Mouse (Mus musculus): ENCODE data around the gene Zswim1.
"Not testable (repeated sequence)": the region's sequence is repeated elsewhere in the genome, so short reads cannot be mapped to it uniquely, and the experiment has no call there.

Zswim1 gene

DNA sequence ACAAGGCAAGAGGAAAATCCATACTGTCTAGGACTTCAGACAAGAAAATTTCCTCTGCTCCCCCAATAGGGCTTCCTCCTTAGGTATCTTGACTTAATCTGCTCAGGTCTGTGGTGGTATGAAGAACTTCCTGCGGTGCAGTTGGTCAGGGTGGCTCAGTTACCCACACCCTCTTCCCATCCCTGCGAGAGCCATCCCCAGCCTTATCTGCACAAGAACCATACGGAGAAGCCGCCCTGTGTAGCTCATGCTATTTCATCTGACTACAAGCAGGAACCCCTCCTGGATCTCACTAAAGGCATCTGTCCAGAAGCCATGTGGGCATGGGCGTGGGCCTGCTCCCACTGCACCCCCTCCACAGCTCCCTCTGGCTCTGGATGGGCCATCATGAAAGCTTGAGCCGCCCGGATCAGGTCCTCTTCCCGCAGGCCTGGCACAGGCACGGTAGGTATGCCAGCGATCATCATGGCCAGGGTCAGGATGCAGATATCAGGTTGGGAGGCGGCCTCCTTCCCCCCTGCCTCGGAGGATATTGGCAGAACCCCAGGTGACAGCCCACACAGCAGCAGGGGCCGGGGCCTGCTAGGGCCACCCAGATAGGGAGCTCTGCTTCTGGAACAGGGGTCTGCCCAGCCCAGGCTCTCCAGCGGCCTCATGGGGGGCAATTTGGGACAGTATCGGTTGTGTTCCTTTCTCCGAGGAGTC is 4.8 kb downstream of the Zswim1 start:
- in situ Hi-C loops (cut with MboI, MseI): no loop called here

DNA sequence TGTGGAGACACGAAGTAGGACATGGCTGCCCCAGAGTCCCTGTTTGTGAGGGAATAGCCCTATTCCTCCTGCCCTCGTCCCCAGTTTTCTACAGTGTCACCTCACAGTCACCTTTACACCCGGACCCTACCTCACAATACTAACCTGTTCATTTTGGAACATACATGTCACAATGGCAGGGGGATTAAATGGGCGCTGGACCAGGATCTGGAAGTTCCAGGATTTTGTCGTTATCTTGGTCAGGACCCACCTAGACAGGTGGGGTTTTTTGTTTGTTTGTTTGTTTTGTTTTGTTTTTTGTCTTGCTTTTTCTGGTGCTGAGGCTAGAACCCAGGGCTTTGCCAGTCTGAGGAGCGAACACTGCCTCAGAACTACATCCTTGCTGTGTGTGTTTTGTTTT is 6.0 kb downstream of the Zswim1 start, which contains the start of gene Spata25:
Spata25 (minus strand) TSS at position 101 of the 400 bp plus-strand sequence.
- in situ Hi-C loops (cut with MboI, MseI): no loop called here

DNA sequence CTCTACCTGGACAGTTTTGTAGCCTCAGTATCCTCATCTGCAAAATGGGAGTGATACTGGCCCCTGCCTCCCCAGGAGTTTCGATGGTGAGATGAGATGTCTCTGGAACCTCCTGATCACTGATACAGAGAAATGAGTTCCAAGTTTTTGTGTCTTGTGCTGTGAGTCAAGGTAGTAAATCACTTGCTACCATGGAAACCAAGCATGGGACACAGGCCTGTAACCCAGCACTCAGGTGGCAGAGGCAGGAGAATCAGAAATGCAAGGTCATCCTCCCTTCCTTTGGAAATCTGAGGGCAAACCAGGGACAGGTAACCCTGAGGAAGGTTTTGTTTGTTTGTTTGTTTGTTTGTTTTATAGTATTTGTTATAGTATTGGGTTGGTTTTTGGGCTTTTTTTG is 6.6 kb downstream of the Zswim1 start:
- in situ Hi-C loops (cut with MboI, MseI): no loop called here

DNA sequence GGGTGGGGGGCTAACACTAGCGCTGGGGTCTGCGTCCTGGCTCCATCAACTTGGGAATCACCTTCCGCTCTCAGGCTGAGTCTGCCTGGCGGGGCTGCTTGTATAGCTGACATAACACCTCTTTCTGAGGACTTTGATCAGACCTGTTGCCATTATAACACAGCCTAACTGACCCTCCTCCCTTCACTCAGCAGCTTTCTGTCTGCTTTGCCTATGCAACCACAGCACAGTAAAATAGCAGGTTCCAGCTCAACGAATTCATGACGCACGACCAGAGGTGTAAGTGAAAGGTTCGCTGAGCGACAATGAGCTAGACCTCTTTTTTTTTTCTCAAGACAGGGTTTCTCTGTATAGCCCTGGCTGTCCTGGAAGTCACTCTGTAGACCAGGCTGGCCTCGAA is 8.5 kb downstream of the Zswim1 start:
- in situ Hi-C loops (cut with MboI, MseI): no loop called here

DNA sequence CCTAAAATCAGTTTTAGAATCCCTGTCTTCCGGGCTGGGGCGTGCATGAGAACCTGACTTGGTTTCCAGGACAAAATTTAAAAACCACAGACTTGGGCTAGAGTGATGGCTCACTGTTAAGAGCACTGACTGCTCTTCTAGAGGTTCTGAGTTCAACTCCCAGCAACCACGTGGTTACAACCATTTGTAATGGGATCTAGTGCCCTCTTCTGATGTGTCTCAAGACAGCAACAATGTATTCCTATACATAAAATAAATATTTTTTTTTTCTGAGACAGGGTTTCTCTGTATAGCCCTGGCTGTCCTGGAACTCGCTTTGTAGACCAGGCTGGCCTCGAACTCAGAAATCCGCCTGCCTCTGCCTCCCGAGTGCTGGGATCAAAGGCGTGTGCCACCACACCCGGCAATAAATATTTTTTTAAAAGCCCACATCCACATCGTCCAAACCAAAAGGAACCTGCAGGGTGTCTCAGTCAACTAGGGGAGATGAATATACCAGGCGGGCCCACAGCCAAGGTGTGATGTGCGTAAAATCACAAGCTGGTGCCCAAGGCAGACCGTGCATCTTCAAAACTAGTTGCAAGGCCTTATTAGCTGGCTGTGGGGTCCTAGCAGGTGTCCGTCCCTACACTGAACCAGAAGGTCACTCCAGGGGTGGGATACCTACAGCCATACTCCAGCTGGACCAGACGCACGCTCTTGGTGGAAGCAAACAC is 9.7 kb downstream of the Zswim1 start:
- in situ Hi-C loops (cut with MboI, MseI): no loop called here

DNA sequence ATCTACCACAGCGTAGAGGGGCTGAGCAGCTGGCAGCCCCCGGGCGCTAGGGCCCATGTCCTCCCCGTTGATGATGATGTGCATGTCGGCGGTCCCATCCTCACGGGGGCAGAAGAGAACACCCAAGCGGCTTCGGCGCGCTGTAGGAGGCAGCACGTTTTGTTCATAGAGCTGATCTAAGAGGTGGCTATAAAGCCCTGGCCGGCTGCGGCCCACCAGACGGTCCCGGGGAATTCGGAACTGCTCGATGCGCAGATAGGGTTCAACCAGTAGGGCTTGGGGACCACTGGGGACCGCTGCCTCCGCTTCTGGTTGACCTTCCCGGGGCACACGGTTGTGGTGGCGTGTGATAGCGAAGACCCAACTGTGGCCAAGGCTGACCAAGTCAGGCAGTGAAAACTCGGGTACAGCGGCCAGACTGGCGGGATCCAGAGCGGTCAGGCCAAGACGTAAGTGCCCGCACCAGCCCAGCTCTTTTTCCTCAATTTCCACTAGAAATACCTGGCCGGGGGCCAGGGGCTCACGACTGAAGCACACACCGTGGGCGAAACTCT is 10.3 kb downstream of the Zswim1 start, which contains the start of gene Ctsa:
Ctsa (plus strand) TSS at position 126 of the 554 bp plus-strand sequence.
- in situ Hi-C loops (cut with MboI, MseI): no loop called here

DNA sequence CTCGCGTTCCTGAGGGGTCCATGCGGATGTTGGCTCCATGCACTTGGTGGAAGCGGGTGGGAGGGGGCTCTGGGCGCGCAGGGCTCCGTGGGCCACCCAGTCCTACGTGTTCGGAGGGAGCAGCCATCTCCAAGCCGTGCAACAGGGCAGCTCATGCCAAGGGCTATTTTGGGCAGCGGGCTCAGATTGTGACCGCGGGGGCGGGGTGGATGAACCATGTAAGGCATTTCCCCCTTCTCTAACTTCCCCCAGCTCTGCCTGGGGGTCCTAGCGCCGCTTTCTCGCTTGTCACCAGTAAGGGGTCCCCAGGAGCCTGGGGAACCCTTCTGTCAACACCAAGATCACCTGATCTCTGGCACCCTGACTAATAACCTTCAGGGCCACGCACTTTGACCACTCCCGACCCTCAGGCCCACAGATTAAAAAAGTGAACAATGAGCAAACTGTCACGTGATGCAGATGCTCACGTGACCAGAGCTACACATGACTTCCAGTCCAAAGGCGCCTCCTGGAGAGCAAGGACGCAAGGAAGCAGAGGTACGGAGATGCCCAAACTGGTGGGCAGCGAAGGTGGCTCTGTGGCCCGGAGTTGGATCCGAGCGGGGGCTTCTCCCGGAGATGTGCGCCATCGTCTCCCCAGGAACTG is 11.0 kb downstream of the Zswim1 start, which contains the start of gene Neurl2:
Neurl2 (minus strand) TSS at position 143 of the 646 bp plus-strand sequence.
- in situ Hi-C loops (cut with MboI, MseI): no loop called here

- in situ Hi-C loops (cut with MboI, MseI): no loop called here
Measured at GRCm38 (mm10) chr2:164834531-164834930, 12.0 kb downstream of the Zswim1 start.

DNA sequence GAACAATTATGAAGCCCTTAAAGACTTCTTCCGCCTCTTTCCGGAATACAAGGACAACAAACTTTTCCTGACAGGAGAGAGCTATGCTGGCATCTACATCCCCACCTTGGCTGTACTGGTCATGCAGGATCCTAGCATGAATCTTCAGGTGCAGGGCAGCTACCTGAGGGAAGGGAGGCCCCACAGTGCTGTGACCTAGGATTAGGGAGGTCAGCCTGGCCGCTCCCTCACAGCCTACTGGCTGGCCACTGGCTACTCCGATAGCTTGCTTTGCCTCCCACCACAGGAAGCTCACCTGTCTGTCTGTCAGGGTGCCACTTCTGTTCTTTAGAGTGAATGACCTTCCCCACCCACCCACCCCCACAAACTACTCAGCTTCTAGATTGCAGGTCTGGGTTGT is 12.7 kb downstream of the Zswim1 start:
- in situ Hi-C loops (cut with MboI, MseI): no loop called here

DNA sequence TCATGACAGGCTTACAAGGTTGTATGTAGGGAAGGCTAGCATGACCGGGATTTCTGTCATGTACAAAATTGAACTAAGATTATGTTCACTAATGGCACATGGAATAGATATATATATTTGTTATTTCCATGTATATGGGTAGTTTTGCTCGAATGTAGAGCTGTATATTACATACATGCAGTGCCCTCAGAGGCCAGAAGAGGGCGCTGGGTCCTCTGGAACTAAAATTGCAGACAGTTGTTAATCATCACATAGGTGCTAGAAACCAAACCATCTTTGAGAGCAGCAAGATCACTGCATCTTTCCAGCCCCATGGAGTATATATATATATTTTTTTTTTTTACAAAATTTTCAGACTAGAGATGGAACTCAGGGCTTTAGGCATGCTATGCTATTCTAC is 23.3 kb downstream of the Zswim1 start:
- in situ Hi-C loops (cut with MboI, MseI): no loop called here

DNA sequence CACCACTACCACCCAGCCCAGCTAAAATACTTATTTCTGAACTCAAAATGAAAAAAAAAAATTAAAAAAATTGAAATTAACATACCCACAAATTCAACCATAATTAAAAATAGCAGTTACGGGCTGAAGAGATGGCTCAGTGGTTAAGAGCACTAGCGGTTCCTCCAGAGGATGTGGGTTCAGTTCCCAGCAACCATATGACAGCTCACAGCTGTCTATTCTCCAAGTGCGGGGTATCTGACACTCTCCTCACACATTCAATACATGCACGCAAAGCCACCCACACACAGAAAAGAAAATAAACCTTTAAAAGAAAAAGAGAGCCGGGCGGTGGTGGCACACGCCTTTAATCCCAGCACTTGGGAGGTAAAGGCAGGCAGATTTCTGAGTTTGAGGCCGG is 27.6 kb downstream of the Zswim1 start:
- in situ Hi-C loops (cut with MboI, MseI): no loop called here

DNA sequence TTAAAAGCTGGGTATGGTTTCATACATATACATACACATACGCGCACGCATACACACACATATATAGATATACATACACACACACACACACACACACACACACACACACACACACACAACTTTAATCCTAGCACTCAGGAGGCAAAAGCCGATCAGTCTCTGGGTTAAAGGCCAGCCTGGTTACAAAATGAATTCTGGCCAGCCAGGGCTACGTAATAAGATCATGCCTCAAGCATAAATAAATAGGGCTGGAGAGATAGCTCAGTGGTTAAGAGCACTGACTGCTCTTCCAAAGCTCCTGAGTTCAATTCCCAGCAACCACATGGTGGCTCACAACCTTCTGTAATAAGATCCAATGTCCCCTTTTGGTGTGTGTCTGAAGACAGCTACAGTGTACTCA is 33.1 kb downstream of the Zswim1 start:
- in situ Hi-C loops (cut with MboI, MseI): not testable (repeated sequence)

DNA sequence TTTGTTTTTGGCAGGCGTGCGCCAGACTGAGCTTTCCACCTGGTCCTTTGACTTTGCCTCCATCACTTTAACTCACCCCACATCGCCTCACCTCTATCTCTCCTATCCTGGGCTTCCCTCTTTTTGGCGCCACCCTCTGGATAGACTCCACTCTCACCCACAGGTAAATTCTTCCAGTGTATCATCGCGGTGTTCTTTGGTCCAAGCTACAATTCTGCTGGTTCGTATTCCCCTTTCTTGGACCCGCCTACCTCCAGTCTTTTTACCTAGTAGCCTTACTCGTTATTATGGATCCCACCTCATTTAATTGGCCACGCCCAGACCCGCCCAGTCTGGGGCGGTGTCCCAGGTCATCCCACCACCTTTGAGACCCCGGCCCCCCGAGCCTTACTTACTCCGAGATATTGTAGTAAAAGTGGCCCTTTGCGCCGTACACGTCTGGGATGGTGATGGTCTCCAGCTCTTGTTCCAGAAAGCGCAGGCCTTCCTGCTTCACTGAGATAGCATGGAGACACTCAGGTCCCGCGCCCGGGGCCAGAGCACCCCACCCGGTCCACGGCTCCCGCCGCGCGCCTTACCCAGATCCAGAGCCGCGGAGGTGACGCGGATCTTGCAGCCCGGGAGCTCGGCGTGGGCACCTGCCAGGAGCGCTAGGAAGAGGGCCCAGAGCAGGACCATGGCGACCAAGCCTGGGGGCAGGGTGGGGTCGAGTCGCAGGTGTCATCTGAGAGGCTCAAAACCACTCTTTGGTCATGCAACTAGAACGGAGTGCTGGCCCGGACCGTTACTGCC is 34.0 kb downstream of the Zswim1 start:
- in situ Hi-C loops (cut with MboI, MseI): no loop called here

DNA sequence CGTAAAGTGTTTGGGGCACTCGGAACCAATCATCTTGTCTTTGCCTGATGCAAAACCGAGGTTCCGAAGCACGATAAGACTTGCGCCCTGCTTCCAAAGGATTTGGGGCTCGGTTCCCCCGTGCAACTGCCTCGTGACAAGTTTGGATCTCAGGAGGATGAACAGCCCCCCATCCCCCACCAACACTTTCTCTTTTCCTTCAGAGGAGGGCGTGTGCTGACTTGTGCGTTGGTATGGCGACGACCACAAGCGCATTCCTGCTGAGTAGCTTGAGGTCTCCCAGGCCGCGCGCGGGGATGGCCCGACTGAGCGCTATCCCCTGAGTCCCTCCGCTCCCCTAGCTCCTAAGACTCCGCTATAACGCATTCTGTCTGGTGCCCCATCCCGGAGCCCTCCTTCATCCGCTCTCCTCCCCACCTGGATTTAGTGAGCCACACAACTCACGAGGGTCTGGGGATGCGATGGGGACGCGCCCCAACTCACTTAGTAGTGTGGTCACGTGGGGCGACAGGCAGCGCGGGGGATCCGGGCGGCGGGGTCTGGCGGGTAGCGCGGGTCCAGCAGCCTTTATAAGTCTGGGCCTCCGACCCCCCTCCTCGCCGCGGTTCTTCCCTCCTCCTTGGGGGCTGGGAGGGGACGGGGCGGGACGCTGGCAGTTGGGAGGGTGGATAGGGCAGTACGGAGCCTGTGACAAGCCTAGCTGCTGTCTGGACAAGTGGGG is 34.8 kb downstream of the Zswim1 start, which contains the start of gene Pltp:
Pltp (minus strand) TSS at position 611 of the 721 bp plus-strand sequence.
- in situ Hi-C loops (cut with MboI, MseI): no loop called here

GRCm38 (mm10) chr2:164857842-164858553 is 35.5 kb downstream of the Zswim1 start:
- in situ Hi-C loops (cut with MboI, MseI): no loop called here

GRCm38 (mm10) chr2:164859155-164859554 is 36.7 kb downstream of the Zswim1 start:
- in situ Hi-C loops (cut with MboI, MseI): no loop called here

GRCm38 (mm10) chr2:164859640-164860432 is 37.4 kb downstream of the Zswim1 start:
- in situ Hi-C loops (cut with MboI, MseI): no loop called here

- in situ Hi-C loops (cut with MboI, MseI): no loop called here
Measured at GRCm38 (mm10) chr2:164861094-164861493, 38.6 kb downstream of the Zswim1 start.

- in situ Hi-C loops (cut with MboI, MseI): no loop called here
Measured at GRCm38 (mm10) chr2:164862179-164862861, 39.8 kb downstream of the Zswim1 start.

Data from T-helper 2 cell (primary cell).